Mouse (Mus musculus) kidney, adult 11 months (tissue): ENCODE measurements around the gene Iglon5.

Source experiments
- DNase-seq: peaks from one replicate; pipeline ENCODE4 v3.0.0; 2022

Gene Iglon5

GRCm38 (mm10) chr7:43464864-43465343 lies 25.0 kb downstream of the Iglon5 start:
- no peak for DNase-seq

GRCm38 (mm10) chr7:43463976-43464375 lies 25.9 kb downstream of the Iglon5 start:
- DNase-seq: peak; percentile 54

- DNase-seq: no peak
Observed at GRCm38 (mm10) chr7:43462851-43463250, 27.0 kb downstream of the Iglon5 start, which contains the start of gene Vsig10l. TSS of gene Vsig10l (plus strand) at chr7:43463151.

DNA sequence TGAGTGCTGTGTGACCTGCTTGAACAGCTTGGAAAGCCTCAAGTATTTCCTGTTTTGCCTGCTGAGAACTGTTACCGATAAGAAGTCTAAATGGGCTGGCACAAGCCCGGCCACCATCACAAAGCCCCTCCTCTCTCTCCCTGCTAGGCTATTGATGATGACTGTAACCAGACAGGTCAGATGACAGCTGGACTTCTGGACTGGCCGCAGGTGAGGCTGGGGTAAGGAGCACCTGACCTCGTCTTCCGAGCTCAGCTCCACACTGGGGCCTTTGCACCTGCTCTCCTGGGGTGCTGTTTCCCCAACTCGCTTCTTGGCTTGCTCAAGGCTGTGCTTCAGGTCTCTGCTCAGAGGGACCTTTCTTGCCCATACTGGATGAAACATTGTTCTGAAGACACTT lies 35.5 kb downstream of the Iglon5 start:
- peak; percentile 59 for DNase-seq

DNA sequence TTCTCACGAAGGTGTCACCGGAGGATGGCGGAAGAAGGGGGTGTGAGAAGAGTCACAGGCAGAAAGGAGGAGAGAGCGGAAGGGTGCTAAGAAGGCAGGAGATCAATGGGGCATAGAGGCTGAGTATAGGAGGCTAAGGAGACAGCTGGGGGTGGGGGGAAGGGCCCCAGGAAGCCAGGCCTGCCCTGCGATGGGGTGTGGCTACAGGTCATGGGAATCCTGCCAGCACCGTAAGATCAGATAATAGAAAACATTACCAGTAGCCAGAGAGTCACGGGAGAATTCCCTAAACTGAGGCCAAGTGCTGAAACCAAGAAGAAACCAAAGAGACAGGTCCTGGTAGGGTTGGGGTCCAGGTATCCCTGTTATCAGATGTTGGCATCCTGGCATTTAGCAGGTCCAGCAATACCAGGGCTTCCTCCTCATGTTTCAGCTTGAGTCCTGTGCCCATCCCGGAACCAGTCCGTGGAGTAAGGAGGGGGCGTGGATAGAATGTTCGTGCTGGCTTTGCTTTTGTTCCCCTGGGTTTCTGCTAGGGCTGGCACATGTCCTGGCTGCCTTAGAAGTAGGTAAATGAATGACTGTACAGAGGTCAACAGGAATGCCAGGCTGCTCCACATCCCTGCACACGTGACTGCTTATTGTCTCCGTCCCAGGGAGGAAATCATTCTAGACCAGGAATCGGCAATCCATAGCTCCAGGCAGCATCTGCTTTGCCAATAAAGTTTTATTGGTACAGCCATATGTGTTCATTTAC lies 36.1 kb downstream of the Iglon5 start:
- peak; percentile 90 for DNase-seq

DNA sequence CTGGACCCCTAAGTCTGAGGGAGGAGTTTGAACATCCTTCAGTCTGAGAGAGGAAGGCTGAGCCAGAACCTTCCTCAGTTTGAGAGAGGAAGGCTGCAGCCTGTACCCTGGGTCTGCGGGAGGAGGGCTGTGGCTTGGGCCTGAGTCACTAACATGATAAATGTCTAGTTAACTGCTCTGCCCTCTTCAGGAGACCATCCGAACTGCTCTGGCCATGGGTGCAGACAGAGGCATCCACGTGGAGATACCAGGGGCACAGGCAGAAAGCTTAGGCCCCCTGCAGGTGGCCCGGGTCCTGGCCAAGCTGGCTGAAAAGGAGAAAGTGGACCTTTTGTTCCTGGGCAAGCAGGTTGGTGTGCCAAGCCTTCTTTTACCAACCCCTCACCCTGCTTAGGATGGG lies 37.3 kb downstream of the Iglon5 start:
- DNase-seq: no peak

GRCm38 (mm10) chr7:43451726-43452125 lies 38.1 kb downstream of the Iglon5 start:
- no peak for DNase-seq

DNA sequence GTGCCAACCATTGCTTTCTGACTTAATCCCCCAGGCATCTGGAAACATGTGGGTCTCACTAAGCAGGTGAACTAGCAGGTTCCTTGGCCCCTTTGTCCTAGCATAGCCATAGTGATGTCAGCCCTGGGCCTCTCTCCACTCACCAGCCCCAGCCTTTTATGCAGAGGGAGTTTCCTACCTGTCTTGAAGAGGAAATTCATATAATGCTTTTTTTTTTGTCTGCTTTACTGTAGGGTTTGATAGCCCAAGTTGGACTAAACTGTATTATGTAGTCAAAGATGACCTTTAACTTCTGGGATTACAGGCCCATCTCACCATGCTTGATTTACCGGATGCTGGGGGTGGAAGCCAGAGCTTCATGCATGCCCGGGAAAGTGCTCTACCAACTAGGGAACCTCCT lies 40.1 kb downstream of the Iglon5 start:
- DNase-seq: no peak

GRCm38 (mm10) chr7:43448246-43448645 lies 41.6 kb downstream of the Iglon5 start:
- peak; percentile 74 for DNase-seq

DNA sequence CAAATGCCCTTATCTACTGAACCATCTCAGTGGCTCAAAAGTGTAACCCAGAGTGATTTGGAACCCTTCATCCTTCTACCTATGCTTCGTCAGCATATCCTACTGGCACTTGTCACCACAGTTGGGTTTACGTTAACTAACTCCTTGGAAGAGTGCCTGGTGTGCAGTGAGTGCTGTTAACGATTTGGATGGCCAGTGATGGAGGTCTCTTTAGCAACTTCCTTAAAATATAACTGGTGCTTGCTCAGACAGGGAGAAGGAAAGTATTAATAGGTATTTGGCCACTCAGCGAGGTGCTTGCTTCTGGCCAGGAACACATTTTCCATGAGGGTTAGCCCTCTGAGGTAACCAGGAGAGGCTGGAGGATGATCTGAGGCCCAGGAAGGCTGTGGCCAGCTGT lies 42.1 kb downstream of the Iglon5 start:
- peak; percentile 88 for DNase-seq

DNA sequence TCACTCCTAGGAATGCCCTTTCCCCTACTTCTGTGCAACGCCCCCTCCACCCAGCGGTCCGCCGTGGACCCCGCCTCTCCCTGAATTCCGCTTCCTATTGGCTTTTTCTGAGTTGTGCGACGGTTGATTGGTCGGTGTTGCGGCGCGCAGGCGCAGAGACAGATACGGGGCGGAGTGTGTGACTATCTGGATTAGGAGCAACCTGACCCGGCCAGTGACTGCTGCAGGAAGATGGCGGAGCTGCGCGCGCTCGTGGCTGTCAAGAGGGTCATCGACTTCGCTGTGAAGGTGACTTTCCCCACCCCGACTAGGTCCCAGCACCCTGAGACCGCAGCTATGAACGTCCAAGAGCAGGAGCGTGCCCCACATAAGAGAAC lies 46.0 kb downstream of the Iglon5 start, which contains the start of the genes Etfb and Gm45233:
Etfb (plus strand) TSS at position 167 of the 377 bp plus-strand sequence.
Gm45233 (plus strand) TSS at position 212 of the 377 bp plus-strand sequence.
- DNase-seq: peak; percentile 98

- DNase-seq: peak; percentile 88
Observed at GRCm38 (mm10) chr7:43443126-43443916, 46.6 kb downstream of the Iglon5 start.

GRCm38 (mm10) chr7:43442684-43443083 lies 47.2 kb downstream of the Iglon5 start:
- no peak for DNase-seq

DNA sequence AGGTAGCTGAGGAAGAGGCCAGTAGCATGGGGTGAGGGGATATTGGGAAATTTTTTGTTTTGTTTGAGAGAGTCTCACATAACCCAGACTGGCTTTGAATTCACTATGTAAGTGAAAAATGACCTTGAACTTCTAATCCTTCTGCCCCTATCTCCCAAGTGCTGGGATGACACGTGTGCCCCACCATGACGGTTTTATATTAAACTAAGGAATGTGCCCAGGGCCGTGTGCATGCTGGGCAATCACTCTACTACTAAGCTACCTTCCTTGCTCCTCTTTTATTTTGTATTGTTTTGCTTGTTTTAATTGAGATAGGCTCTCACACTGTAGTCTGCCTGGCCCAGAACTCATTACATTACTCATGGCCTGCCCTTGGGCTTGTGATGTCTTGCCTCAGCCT lies 48.8 kb downstream of the Iglon5 start:
- peak; percentile 61 for DNase-seq

DNA sequence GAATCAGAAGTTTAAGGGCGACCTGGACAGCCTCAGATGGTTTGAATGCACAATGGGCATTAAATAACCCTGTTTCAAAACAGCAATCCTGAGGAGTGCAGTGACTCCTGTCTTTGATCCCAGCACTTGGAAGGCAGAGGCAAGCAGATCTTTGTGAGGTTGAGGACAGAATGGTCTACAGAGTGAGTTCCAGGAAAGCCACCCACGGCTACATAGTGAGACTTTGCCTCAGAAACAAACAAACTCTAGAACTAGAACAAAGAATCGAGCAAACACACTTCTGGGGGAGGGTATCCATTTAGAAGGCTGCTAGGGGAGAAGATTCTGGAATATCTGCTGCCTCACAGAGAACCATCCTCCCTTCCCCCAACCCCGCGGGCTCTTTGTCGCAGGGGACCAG lies 49.4 kb downstream of the Iglon5 start, which contains the start of gene Cldnd2:
Cldnd2 (plus strand) TSS at position 301 of the 400 bp plus-strand sequence.
- DNase-seq: no peak

DNA sequence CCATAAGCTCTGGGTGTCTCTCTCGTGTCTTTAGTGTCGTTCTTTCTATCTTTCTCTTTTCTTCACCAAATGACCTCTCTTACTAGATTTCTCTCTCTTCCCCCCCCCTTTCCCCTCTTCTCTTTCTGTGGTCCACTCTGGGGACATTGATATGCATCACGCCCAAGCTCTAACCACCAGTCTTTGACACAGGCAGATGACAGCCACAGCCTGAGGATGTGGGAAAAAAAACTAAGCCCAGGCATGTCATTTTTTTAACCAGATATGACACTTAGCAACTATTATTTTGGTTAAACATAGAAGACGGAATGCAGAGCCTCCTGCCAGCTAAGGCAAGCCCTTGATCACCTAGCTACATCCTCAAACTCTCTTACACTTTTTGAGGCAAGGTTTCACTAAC lies 51.3 kb downstream of the Iglon5 start:
- DNase-seq: no peak

DNA sequence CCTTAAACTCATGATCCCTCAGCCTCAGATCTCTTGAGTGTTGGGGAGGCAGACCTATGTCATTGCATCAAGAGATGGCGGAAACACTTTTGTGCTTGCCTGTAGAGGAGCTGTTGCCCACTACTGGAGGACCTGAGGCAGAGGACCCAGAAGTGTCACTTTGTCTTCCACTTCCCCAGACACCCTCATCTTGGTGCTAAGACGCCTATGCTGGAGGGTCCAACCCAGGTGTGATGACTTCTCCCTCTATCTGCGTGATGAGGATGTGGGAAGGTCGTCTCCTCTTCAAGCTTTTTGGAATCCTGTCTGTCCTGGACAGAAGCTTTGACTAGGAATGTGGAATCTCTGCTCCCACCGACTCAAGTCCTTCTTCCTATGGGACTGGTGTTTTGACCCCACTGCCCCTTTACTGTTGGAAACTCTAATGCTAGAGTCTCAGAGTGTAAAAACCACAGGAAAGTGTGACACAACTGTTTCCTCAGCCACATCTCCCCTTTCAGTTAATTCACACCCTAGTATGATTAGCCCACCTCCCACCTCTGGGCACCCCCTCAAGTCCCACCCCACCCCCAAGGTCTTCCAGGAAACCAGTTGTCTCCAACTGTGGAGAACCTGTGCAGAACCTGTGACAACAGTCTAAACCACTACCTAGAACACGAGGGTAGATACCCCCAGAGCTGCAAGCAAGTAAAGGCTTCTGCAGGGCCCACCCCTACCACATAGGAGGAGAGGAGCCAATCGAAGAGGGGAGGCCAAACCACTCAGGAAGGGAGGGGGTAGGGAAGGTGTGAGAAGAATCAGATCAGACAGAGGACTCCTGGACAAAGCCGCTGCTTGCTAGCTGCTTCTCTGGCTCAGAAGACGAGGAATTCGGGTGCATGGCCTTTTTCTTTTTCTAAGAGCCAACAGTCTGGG lies 53.3 kb downstream of the Iglon5 start, which contains the start of gene Nkg7:
Nkg7 (plus strand) TSS at position 733 of the 915 bp plus-strand sequence.
- DNase-seq: no peak

GRCm38 (mm10) chr7:43434676-43435075 lies 55.2 kb downstream of the Iglon5 start:
- DNase-seq: no peak

DNA sequence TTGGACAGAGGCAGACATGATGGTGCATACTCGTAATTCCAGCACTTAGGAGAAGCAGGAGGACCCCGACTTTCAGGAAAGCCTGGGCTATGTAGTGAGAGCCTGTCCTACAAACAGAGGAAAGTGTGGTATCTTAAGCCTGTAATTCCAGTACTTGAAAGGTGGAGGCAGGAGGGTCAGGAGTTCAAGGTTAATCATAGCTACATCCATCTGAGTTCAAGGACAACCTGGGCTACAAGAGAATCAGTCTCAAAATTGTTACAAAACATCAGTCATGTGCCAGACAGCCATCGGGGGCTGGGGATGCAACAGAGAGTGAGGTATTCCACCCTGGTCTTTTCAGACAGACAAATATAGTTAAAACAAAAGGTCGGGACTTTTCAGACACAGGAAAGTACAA lies 57.0 kb downstream of the Iglon5 start:
- DNase-seq: no peak

GRCm38 (mm10) chr7:43429500-43429899 lies 60.4 kb downstream of the Iglon5 start:
- DNase-seq: no peak

GRCm38 (mm10) chr7:43427406-43427805 lies 62.5 kb downstream of the Iglon5 start, which contains the start of gene Lim2:
TSS of gene Lim2 (plus strand) at chr7:43427670.
- no peak for DNase-seq

DNA sequence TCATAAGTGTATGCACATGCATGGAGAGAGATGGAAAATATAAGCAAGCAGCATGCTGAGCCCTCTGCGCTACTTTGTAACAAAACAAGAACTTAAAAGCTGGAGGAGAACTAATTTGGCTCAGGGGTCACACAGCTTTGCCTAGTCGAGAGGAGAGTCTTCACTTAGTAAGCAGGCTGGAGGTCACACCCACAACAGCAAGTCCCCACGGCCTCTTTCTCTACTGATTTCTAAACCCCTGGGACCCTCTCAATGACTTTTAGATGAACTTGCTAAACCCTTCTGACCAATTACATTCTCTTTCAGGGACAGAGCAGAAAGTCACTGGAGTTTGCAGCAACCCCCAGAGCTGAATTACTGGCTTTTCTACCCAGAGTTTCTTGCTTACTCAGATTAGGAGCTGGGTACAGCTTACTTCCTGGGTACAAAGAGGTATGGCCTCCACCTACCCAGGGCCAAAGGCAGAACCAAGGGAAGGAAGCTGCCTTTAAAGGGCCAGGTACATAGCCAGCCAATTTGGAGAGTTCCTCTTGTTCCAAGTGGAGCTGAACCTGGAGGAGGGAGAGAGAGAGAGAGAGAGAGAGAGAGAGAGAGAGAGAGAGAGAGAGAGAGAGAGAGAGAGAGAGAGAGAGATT lies 65.8 kb downstream of the Iglon5 start:
- no peak for DNase-seq
